Mouse (Mus musculus) frontal cortex, adult (tissue): ENCODE results near the gene Robo2.

Source experiments
- ATAC-seq: cut with Nextera tagmentation; 2 replicates; pipeline ENCODE4 v1.9.2; 2017; ENCODE audit warnings: mild to moderate bottlenecking, moderate library complexity, mixed read lengths; ENCODE audit not compliant: low TSS enrichment

Gene Robo2

GRCm38 (mm10) chr16:73939423-73940210 is 472.0 kb downstream of the Robo2 start:
- no peak for ATAC-seq

- ATAC-seq = no peak
Observed at GRCm38 (mm10) chr16:73930323-73930722, 481.3 kb downstream of the Robo2 start.

GRCm38 (mm10) chr16:73927481-73927880 is 484.1 kb downstream of the Robo2 start:
- ATAC-seq = no peak

- ATAC-seq = no peak
Observed at GRCm38 (mm10) chr16:73915425-73915824, 496.2 kb downstream of the Robo2 start.

- ATAC-seq = no peak
Observed at GRCm38 (mm10) chr16:73914936-73915335, 496.7 kb downstream of the Robo2 start.

- no peak for ATAC-seq
Observed at GRCm38 (mm10) chr16:73908504-73908903, 503.1 kb downstream of the Robo2 start.

GRCm38 (mm10) chr16:73896856-73897255 is 514.8 kb downstream of the Robo2 start:
- ATAC-seq = no peak

- no peak for ATAC-seq
Observed at GRCm38 (mm10) chr16:73881911-73882310, 529.7 kb downstream of the Robo2 start.

- ATAC-seq = no peak
Observed at GRCm38 (mm10) chr16:73877973-73878372, 533.7 kb downstream of the Robo2 start.

GRCm38 (mm10) chr16:73874991-73875390 is 536.6 kb downstream of the Robo2 start:
- ATAC-seq = no peak

GRCm38 (mm10) chr16:73873828-73874558 is 537.6 kb downstream of the Robo2 start:
- ATAC-seq = no peak

GRCm38 (mm10) chr16:73870296-73870695 is 541.3 kb downstream of the Robo2 start:
- no peak for ATAC-seq

GRCm38 (mm10) chr16:73869527-73870212 is 542.0 kb downstream of the Robo2 start:
- no peak for ATAC-seq

GRCm38 (mm10) chr16:73864625-73865024 is 547.0 kb downstream of the Robo2 start:
- ATAC-seq = no peak

- ATAC-seq = no peak
Observed at GRCm38 (mm10) chr16:73863748-73864147, 547.9 kb downstream of the Robo2 start.

- ATAC-seq = no peak
Observed at GRCm38 (mm10) chr16:73858717-73859116, 552.9 kb downstream of the Robo2 start.

GRCm38 (mm10) chr16:73855821-73856220 is 555.8 kb downstream of the Robo2 start:
- no peak for ATAC-seq
